Mouse (Mus musculus) neural tube, embryonic 11.5 days (tissue): ENCODE results near the gene Crisp2. TPM values are rescaled to one million over a fixed set of nuclear protein-coding genes. Genes with fewer than 3 reads are reported as not detected.
A peak's percentile ranks its signal among the peaks of the same experiment; 100 is the strongest.

Experiments used
- ATAC-seq: fragments of 200-750 bp; cut with Nextera tagmentation; 2 replicates; pipeline ENCODE4 v1.8.0; 2017; ENCODE audit warnings: moderate number of reproducible peaks, mild to moderate bottlenecking, moderate TSS enrichment, moderate library complexity; ENCODE audit not compliant: insufficient read depth, low FRiP score, low TSS enrichment
- DNase-seq: peaks from one replicate; pipeline ENCODE4 v3.0.0-alpha.2; 2015; ENCODE audit warnings: low spot score
- H3K27ac ChIP-seq: fragments of 300-500 bp; sonication (generic); 2 replicates; pipeline ENCODE4 v1.5.1; 2014; ENCODE audit warnings: low read depth, mild to moderate bottlenecking, low read length
- H3K27me3 ChIP-seq: fragments of 300-500 bp; sonication (generic); 2 replicates; pipeline ENCODE4 v1.6.1; 2014; ENCODE audit warnings: mild to moderate bottlenecking, low read length, mixed read lengths; ENCODE audit not compliant: control insufficient read depth, insufficient read depth
- H3K36me3 ChIP-seq: fragments of 300-500 bp; sonication (generic); 2 replicates; pipeline ENCODE4 v1.6.1; 2014; ENCODE audit warnings: mild to moderate bottlenecking, low read length, moderate library complexity, mixed read lengths; ENCODE audit not compliant: control insufficient read depth, insufficient read depth
- H3K4me1 ChIP-seq: fragments of 300-500 bp; sonication (generic); 2 replicates; pipeline ENCODE4 v1.6.1; 2014; ENCODE audit warnings: low read length, mixed read lengths; ENCODE audit not compliant: control insufficient read depth, insufficient read depth
- H3K4me2 ChIP-seq: fragments of 300-500 bp; sonication (generic); 2 replicates; pipeline ENCODE4 v1.6.1; 2014; ENCODE audit warnings: low read depth, mild to moderate bottlenecking, moderate library complexity
- H3K4me3 ChIP-seq: fragments of 300-500 bp; sonication (generic); 2 replicates; pipeline ENCODE4 v1.5.1; 2014; ENCODE audit warnings: low read depth, low read length
- H3K9ac ChIP-seq: fragments of 300-500 bp; sonication (generic); 2 replicates; pipeline ENCODE4 v1.6.1; 2014; ENCODE audit warnings: mild to moderate bottlenecking, low read length
- H3K9me3 ChIP-seq: fragments of 300-500 bp; sonication (generic); 2 replicates; pipeline ENCODE4 v1.6.1; 2016; ENCODE audit warnings: low read length; ENCODE audit not compliant: control insufficient read depth
- WGBS: fragments of 180-500 bp; shearing (Covaris S2); extraction: QIAGEN DNeasy Blood & Tissue Kit; methylation state at CpG from one replicate; pipeline ENCODE4 v1.1.7; 2014; 5-methylcytosine and 5-hydroxymethylcytosine counted together
- polyA plus RNA-seq: library from polyadenylated mRNA; unstranded; fragments of >200 nt; fragmentation: Nextera tagmentation; extraction: Ambion mirVana; gene quantifications from 2 replicates; pipeline ENCODE4 v1.2.1, GENCODE M21; 2014

Crisp2 gene
- not detected in 2 replicates for polyA plus RNA-seq

GRCm38 (mm10) chr17:40806953-40807572 lies at the start of gene Crisp2:
Gene Crisp2 (minus strand): TSS chr17:40807003.
- 68% methylated on average over 2 of the region's 2 CpGs for WGBS

DNA sequence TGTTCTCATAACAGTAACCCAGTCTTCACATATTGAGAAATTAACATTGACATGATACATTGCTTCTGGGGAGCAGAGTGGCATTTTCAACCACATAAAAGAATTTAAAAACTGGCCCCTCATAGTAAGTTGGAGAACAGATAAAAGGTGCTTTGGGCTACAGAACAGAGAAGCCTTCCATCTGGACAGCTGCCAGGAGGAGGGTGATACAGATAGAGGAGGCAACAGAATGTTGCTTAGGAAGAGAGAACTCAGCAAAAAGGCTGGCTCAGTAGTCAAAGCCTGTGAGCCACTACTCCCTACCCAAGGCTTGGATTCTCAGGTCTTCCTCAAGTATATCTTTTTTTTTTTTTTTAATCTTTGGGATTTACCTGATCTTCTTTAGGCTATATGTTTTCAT lies 48.3 kb upstream of the Crisp2 start:
- DNase-seq (no peak), ATAC-seq (no peak)
- H3K27ac ChIP-seq, result no peak overlapping the region
- H3K27me3 ChIP-seq, result no peaks in the 10 kb centered on the region
- H3K9me3 ChIP-seq, result no peaks in the 10 kb centered on the region
- H3K4me3 ChIP-seq, result no peak overlapping the region
- no peak overlapping the region for H3K9ac ChIP-seq
- H3K4me1 ChIP-seq, result no peaks in the 10 kb centered on the region
- no peaks in the 10 kb centered on the region for H3K36me3 ChIP-seq
- H3K4me2 ChIP-seq, result no peak overlapping the region

More at GRCm38 (mm10) chr17:40806953-40807572, at the start of gene Crisp2:
- no peaks in the 10 kb centered on the region for H3K4me1 ChIP-seq
- DNase-seq, result no peak
- no peak within 1 kb of the TSS for H3K4me2 ChIP-seq
- H3K9me3 ChIP-seq, result no peaks in the 10 kb centered on the region
- no peaks in the 10 kb centered on the region for H3K36me3 ChIP-seq
- H3K4me3 ChIP-seq, result no peak within 1 kb of the TSS
- no peak for ATAC-seq
- H3K27ac ChIP-seq, result no peak within 1 kb of the TSS
- no peak within 1 kb of the TSS for H3K9ac ChIP-seq
- no peaks in the 10 kb centered on the region for H3K27me3 ChIP-seq

- no peaks in the 10 kb centered on the region for H3K27me3 ChIP-seq
- H3K4me2 ChIP-seq, result no peak overlapping the region
- no peak for ATAC-seq
- H3K4me1 ChIP-seq, result no peaks in the 10 kb centered on the region
- no peak overlapping the region for H3K4me3 ChIP-seq
- H3K36me3 ChIP-seq, result no peaks in the 10 kb centered on the region
- H3K9ac ChIP-seq, result no peak overlapping the region
- no peak overlapping the region for H3K27ac ChIP-seq
- DNase-seq, result peak; percentile 30
- H3K9me3 ChIP-seq, result no peaks in the 10 kb centered on the region
Measured at GRCm38 (mm10) chr17:40837308-40837707, 30.5 kb upstream of the Crisp2 start.

DNA sequence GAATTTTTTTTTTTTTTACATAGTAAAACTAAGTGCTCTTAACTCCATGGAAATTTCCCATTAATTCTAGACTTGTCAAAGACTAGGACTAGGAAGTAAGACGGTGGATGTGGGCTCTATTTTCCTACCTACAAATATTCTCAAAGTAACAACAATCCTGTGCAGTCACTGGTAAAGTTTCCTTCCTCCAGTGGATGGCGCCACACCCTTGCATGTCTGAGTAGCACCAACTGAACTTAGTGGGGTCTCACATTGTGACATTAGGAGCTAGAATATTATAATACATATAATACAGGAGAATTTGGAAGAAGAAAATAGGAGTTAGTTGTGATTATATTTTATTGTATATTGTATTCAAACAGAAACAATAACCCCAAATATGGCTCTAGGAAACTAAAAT lies 25.1 kb upstream of the Crisp2 start:
- WGBS, result 67% methylated on average over 2 of the region's 2 CpGs
- H3K27ac ChIP-seq, result no peak overlapping the region
- H3K9ac ChIP-seq, result no peak overlapping the region
- no peaks in the 10 kb centered on the region for H3K27me3 ChIP-seq
- H3K4me3 ChIP-seq, result no peak overlapping the region
- ATAC-seq (no peak), DNase-seq (no peak)
- no peaks in the 10 kb centered on the region for H3K36me3 ChIP-seq
- no peak overlapping the region for H3K4me2 ChIP-seq
- H3K4me1 ChIP-seq, result no peaks in the 10 kb centered on the region
- no peaks in the 10 kb centered on the region for H3K9me3 ChIP-seq

GRCm38 (mm10) chr17:40824549-40824948 lies 17.7 kb upstream of the Crisp2 start:
- H3K4me2 ChIP-seq, result no peak overlapping the region
- WGBS, result 61% methylated on average over 8 of the region's 8 CpGs
- no peaks in the 10 kb centered on the region for H3K36me3 ChIP-seq
- H3K4me1 ChIP-seq, result no peaks in the 10 kb centered on the region
- DNase-seq (peak; percentile 26), ATAC-seq (no peak)
- H3K27me3 ChIP-seq, result no peaks in the 10 kb centered on the region
- H3K9me3 ChIP-seq, result no peaks in the 10 kb centered on the region
- no peak overlapping the region for H3K27ac ChIP-seq
- no peak overlapping the region for H3K4me3 ChIP-seq
- H3K9ac ChIP-seq, result no peak overlapping the region

DNA sequence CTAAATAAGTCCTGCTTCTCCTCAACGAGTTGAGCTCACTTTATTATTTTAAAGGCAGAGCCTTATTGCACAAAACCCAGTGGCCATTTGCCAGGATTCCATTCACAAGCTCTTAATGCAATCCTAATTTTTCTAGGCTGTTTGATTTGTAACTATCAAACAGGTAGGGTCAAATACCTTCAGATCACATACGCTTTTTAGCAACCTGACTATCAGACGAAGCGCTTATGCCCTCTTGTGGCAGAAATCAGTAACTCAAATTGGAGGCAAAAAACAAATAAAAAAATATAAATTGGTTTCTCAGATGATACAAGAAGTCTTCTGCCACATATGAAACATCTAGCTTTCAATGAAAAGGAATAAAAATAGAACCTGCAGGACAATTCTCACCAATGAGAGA lies 17.0 kb upstream of the Crisp2 start:
- no peak overlapping the region for H3K27ac ChIP-seq
- H3K36me3 ChIP-seq, result no peaks in the 10 kb centered on the region
- H3K4me2 ChIP-seq, result no peak overlapping the region
- no peaks in the 10 kb centered on the region for H3K4me1 ChIP-seq
- no peaks in the 10 kb centered on the region for H3K9me3 ChIP-seq
- H3K27me3 ChIP-seq, result no peaks in the 10 kb centered on the region
- WGBS, result 31% methylated on average over 4 of the region's 4 CpGs
- H3K9ac ChIP-seq, result no peak overlapping the region
- H3K4me3 ChIP-seq, result no peak overlapping the region
- DNase-seq (no peak), ATAC-seq (no peak)

- Histone ChIP-seq H3K4me1 (no peaks in the 10 kb centered on the region), H3K4me2 (no peak overlapping the region), H3K27me3 (no peaks in the 10 kb centered on the region), H3K27ac (no peak overlapping the region), H3K9me3 (no peaks in the 10 kb centered on the region), H3K9ac (no peak overlapping the region), H3K4me3 (no peak overlapping the region), H3K36me3 (no peaks in the 10 kb centered on the region)
- no peak for DNase-seq
- WGBS, result 87% methylated on average over 9 of the region's 9 CpGs
- ATAC-seq, result no peak
Measured at GRCm38 (mm10) chr17:40821477-40821876, 14.7 kb upstream of the Crisp2 start.

DNA sequence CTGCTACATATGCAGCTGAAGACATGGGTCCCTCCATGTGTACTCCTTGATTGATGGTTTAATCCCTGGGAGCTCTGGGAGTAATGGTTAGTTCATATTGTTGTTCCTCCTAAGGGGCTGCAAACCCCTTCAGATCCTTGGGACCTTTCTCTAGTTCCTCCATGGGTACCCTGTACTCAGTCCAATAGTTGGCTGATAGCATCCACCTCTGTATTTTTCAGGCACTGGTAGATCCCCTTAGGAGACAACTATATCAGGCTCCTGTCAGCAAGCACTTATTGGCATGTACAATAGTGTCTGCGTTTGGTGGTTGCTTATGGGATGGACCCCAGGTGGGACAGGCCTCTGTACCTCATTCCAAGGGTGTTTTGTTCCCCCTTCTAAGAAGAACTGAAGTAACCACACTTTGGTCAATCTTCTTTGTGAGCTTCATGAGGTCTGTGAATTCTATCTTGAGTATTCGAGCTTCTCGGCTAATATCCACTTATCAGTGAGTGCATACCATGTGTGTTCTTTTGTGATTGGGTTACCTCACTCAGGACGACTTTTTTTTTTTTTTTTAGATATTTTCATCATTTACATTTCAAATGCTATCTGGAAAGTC lies 10.6 kb upstream of the Crisp2 start:
- Histone ChIP-seq H3K4me2 (no peak overlapping the region), H3K27ac (no peak overlapping the region), H3K27me3 (no peaks in the 10 kb centered on the region), H3K9me3 (no peaks in the 10 kb centered on the region), H3K9ac (no peak overlapping the region), H3K4me1 (no peaks in the 10 kb centered on the region), H3K36me3 (no peaks in the 10 kb centered on the region), H3K4me3 (no peak overlapping the region)
- DNase-seq (no peak), ATAC-seq (no peak)
- WGBS, result 77% methylated on average over 4 of the region's 4 CpGs

GRCm38 (mm10) chr17:40812259-40812658 lies 5.5 kb upstream of the Crisp2 start:
- H3K4me3 ChIP-seq, result no peak overlapping the region
- WGBS, result 81% methylated on average over 2 of the region's 2 CpGs
- H3K27ac ChIP-seq, result no peak overlapping the region
- H3K4me2 ChIP-seq, result no peak overlapping the region
- no peak for ATAC-seq
- no peak overlapping the region for H3K9ac ChIP-seq
- H3K27me3 ChIP-seq, result no peaks in the 10 kb centered on the region
- no peaks in the 10 kb centered on the region for H3K9me3 ChIP-seq
- no peaks in the 10 kb centered on the region for H3K36me3 ChIP-seq
- H3K4me1 ChIP-seq, result no peaks in the 10 kb centered on the region
- no peak for DNase-seq
